Mouse (Mus musculus) megakaryocyte, embryonic 14.5 days (primary cell): Measurements from ENCODE around the gene Rhobtb1. TPM values are rescaled to one million over a fixed set of nuclear protein-coding genes. Genes with fewer than 3 reads are reported as not detected.

Experiments
- H3K27me3 ChIP-seq: replicated peaks from 2 replicates; pipeline ENCODE3; 2012; ENCODE audit warnings: inconsistent platforms
- H3K36me3 ChIP-seq: replicated peaks from 2 replicates; pipeline ENCODE3; 2012; ENCODE audit warnings: low read length, inconsistent platforms, mixed read lengths
- H3K4me1 ChIP-seq: 2 replicates; pipeline ENCODE4 v1.6.1; 2012; ENCODE audit warnings: inconsistent platforms
- H3K4me3 ChIP-seq: replicated peaks from 2 replicates; pipeline ENCODE3; 2012; ENCODE audit warnings: moderate library complexity, mild to moderate bottlenecking, inconsistent platforms
- H3K9me3 ChIP-seq: 2 replicates; pipeline ENCODE4 v1.6.1; 2012; ENCODE audit warnings: inconsistent platforms
- FLI1 ChIP-seq: IDR thresholded peaks from 2 replicates; pipeline ENCODE4 v1.6.1; 2012; ENCODE audit warnings: low read length, inconsistent platforms, mixed read lengths
- GATA1 ChIP-seq: IDR thresholded peaks from 3 replicates; pipeline ENCODE4 v1.6.1; 2012; ENCODE audit warnings: mixed read lengths, low read length, inconsistent platforms, borderline replicate concordance
- polyA plus RNA-seq: library from polyadenylated mRNA; stranded (reverse); fragments of >175 nt; gene quantifications from 2 replicates; pipeline ENCODE4 v1.2.3, GENCODE M21; 2012; ENCODE audit warnings: low replicate concordance; ENCODE audit not compliant: insufficient read depth

Rhobtb1 gene
- polyA plus RNA-seq, 1 experiment, result 3.5 TPM

DNA sequence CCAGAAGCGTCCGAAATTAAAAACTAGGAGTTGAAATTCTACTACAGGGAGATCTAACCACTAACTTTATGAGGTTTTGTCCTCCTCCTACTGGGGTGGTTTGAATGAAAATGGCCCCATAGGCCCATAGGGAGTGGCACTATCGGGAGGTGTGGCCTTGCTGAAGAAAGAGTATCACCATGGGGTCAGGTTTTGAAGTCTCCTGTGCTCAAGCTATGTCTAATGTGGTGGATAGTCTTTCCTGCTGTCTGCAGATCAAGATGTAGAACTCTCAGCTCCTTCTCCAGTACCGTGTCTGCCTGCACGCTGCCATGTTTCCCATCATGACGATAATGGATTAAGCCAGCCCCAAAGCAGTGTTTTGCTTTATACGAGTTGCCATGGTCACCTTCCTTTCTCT is 173.6 kb downstream of the Rhobtb1 start:
- H3K36me3 ChIP-seq, result no peaks in the 10 kb centered on the region
- TF ChIP-seq GATA1 (no peak), FLI1 (no peak)
- H3K9me3 ChIP-seq, result peaks cover 9% of the 10 kb centered on the region
- no peak overlapping the region for H3K4me3 ChIP-seq
- peaks cover 10% of the 10 kb centered on the region for H3K4me1 ChIP-seq
- peaks cover 14% of the 10 kb centered on the region for H3K27me3 ChIP-seq

DNA sequence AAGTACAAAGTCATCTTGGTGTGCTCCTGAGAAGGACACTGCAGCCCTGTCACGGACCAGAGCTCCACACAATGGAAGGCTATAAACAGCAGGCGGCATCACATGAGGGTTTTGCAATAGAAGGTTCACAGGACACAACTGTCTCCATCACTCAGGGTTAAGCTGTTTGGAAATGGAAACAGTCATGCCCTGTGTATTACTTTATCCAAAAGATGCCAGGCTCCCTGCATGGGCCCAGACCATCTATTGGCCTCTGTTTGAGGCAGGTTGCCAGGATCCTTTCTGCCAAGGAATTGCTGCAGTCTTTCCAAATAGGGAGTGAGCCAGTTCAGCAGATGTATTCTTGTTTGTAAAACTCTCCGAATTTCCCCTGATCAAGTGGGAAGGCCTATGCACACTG is 175.2 kb downstream of the Rhobtb1 start:
- H3K9me3 ChIP-seq, result no peaks in the 10 kb centered on the region
- no peak overlapping the region for H3K4me3 ChIP-seq
- TF ChIP-seq FLI1, result no peak
- no peak for TF ChIP-seq GATA1
- H3K4me1 ChIP-seq, result peaks cover 7% of the 10 kb centered on the region
- H3K27me3 ChIP-seq, result peaks cover 4% of the 10 kb centered on the region
- no peaks in the 10 kb centered on the region for H3K36me3 ChIP-seq

DNA sequence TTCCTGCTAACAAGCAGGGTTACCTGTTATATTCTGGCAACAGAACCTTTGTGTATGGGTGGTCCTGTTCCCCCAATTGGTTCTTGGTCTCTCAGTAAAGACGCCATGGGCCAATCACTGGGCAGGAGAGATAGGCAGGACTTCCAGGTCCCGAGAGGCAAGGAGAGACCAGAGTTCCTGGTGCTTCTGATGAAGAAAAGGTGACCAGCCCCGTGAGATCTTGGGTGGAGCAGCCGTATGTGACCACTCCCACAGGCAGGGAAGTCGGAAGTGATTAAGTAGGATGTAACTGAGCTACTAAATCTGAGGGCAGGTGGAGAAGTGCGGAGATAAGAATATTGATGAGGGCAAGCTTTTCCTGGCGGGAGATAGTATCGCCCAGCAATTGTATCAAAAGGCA is 176.1 kb downstream of the Rhobtb1 start:
- Histone ChIP-seq H3K9me3 (no peaks in the 10 kb centered on the region), H3K4me3 (no peak overlapping the region), H3K36me3 (no peaks in the 10 kb centered on the region), H3K4me1 (peaks cover 7% of the 10 kb centered on the region; the same call in 1 of the 2 replicates), H3K27me3 (no peaks in the 10 kb centered on the region)
- no peak for TF ChIP-seq FLI1
- TF ChIP-seq GATA1, result no peak

DNA sequence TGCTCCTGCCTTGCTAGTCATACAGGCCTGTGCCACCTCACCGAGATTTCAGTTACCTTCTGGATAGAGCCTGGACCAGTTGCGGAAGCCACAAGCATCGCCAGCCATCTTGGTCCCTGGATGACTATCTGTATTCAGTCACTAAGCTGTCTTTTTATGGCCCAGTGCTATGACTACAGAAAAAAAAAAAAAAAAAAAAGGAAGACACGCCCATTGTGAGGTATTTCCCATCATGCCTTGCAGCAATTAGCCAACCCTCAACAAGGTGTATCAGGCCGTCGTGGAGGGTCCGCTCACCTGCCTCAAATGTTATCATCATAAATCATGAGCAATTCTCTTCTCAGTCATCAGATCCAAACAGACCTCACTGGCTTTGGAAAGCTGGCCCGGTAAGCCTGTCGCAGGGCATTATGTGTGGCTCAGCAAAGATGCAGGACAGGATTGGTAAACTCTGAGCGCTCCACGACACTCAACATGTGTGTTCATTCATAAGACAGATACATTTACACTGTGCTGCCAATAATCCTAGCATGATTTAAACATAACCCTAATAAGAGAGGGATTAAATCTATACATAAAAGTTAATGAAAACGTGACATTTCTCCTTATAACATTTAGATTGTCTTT is 176.9 kb downstream of the Rhobtb1 start:
- peaks cover 7% of the 10 kb centered on the region; the same call in 1 of the 2 replicates for H3K4me1 ChIP-seq
- no peak overlapping the region for H3K4me3 ChIP-seq
- no peaks in the 10 kb centered on the region for H3K27me3 ChIP-seq
- TF ChIP-seq GATA1 (no peak), FLI1 (no peak)
- H3K36me3 ChIP-seq, result peaks cover 2% of the 10 kb centered on the region
- no peaks in the 10 kb centered on the region for H3K9me3 ChIP-seq

DNA sequence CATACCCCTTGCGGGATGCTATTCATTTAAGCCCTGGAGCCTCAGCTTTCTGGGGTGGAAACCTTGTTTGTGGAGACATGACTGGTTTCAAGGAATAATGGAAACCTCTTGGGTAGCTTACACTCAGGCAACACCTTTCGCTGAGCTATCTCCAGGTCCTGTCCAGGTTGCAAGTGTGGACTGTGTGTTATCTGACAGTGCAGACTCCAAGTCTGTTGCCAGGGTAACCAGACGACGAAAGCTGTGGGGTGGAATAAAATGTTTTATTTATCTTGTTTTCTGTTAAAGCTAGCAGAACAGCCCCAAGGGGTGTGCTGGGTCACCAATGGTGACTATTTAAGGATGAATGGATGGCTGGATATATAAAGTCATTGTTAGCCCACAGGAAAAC is 177.4 kb downstream of the Rhobtb1 start:
- Histone ChIP-seq H3K9me3 (no peaks in the 10 kb centered on the region), H3K4me1 (peaks cover 7% of the 10 kb centered on the region; the same call in 1 of the 2 replicates), H3K27me3 (no peaks in the 10 kb centered on the region), H3K4me3 (no peak overlapping the region), H3K36me3 (peaks cover 7% of the 10 kb centered on the region)
- TF ChIP-seq FLI1, result no peak
- no peak for TF ChIP-seq GATA1

DNA sequence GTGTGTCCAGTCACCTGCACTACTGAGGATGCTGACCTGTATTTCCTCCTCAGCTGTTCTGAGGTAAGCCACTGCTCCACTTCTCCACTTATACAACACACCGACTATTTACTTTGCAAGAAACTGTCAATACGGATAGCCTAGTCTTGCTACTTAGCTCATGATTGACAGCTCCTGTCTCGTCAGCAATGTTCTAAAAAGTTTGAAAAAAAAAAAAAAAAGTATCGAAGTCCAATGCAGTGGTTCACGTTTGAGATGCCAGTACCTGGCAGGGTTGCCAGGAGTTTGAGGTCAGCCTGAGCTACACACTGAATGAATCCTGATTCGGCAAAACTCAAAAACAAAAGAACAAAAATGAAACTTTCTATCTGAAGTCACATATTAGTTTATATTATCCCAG is 180.0 kb downstream of the Rhobtb1 start:
- Histone ChIP-seq H3K36me3 (peaks cover 33% of the 10 kb centered on the region), H3K4me3 (no peak overlapping the region), H3K9me3 (no peaks in the 10 kb centered on the region), H3K27me3 (no peaks in the 10 kb centered on the region), H3K4me1 (peaks cover 7% of the 10 kb centered on the region; the same call in 1 of the 2 replicates)
- no peak for TF ChIP-seq GATA1
- no peak for TF ChIP-seq FLI1

DNA sequence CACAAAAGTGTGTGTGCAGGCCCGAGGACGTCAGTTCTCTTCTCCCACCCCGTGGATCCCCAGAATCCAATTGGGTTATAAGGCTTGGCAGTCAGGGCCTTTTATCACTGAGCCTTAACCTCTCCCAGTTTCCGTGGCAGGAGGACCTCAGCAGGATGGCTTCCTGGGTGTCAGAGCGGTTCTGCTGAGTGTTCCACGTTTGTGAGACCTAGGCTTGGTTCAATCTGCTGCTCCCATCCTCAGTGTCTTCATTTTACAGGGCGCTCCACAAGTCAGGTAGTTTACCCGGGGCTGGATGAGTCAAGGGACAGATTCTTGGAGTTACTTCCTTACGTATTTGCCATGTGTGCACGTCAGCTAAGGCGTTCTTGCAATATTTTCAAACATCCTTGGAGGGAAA is 182.0 kb downstream of the Rhobtb1 start:
- Histone ChIP-seq H3K4me1 (peaks cover 7% of the 10 kb centered on the region; the same call in 1 of the 2 replicates), H3K27me3 (no peaks in the 10 kb centered on the region), H3K36me3 (peaks cover 53% of the 10 kb centered on the region), H3K9me3 (no peaks in the 10 kb centered on the region), H3K4me3 (no peak overlapping the region)
- TF ChIP-seq GATA1 (no peak), FLI1 (no peak)

DNA sequence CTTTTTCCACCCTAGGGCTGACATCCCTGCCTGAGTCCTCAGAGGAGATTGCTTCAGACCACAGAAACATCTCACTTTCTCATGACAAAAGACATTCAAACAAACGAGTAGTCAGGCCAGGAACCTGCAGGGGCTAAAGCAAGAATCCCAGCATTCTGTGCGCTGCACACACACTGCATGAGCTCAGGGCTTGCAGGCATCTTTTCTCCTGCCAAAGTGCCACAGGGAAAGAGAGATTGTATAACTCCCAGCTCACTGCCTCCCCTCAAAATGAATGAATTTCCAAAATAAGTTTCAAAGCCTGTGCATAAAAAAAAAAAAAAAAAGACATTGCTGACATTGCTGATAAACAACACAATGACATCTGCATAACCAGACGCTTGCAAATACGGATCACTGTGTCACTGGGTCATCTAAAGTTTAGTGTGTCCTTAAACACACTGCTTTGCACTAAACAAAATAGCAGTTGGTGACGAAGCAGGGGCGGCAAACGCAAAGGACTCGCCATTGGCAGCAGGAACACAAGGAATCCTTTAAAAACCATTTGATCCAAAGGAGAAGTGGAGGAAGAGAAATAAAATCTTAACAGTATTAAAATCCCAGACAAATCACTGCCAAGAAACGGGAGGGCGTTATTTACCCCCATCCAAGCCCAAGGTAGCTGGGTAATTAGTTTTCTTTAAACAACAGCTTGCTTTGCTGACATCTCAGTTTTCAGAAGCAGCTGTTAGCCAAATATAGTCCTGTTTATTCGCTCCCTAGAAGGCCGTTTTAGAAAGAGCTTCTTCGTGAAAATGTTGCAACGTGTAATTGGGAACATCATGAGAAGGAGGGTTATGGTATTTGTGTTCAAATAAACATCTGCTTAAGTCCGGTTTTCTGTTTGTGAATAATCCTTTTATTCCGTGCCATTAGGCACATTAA is 183.3 kb downstream of the Rhobtb1 start:
- Histone ChIP-seq H3K4me3 (no peak overlapping the region), H3K9me3 (no peaks in the 10 kb centered on the region), H3K27me3 (no peaks in the 10 kb centered on the region), H3K4me1 (no peaks in the 10 kb centered on the region), H3K36me3 (peaks cover 66% of the 10 kb centered on the region)
- TF ChIP-seq GATA1, result no peak
- no peak for TF ChIP-seq FLI1

DNA sequence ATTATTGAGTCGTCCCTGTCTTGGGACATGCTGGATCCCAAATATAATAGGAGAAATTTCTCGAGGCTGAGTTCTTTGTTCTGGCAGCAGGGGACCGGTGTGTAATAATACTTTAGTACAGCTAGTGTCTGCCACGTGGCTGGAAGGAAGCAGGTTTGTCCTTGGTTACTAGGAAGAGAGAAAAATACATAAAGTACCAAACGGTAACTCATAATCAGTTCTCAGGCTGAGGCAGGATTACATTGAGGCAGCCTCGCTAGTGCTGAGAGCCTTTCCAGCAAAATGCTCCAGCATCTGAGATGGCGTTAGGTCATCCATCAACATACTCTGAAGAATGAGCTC is 183.9 kb downstream of the Rhobtb1 start:
- TF ChIP-seq FLI1, result no peak
- no peak for TF ChIP-seq GATA1
- H3K4me1 ChIP-seq, result no peaks in the 10 kb centered on the region

DNA sequence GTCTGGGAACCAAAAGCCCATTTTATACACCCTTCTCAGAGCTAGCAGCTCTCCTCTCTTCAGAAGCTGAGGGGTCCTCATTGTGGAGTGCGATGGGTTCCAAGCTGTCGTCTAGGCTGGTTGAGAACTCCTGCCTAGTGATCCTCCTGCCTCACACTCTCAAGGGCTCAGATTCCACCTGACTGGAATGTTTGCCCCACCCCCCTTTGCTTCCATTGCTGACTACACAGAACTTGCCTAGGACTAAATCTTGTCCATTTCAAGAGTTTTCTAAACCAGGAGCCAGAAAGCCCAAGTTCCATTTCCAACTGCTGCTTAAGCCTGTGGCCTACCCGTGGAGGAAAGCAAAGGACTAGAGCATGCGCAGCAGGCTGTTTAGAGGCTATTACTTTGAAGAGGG is 184.4 kb downstream of the Rhobtb1 start:
- H3K9me3 ChIP-seq, result no peaks in the 10 kb centered on the region
- no peak overlapping the region for H3K4me3 ChIP-seq
- peaks cover 77% of the 10 kb centered on the region for H3K36me3 ChIP-seq
- TF ChIP-seq FLI1 (no peak), GATA1 (no peak)
- H3K4me1 ChIP-seq, result no peaks in the 10 kb centered on the region
- H3K27me3 ChIP-seq, result no peaks in the 10 kb centered on the region

More for the DNA sequence above, 183.9 kb downstream of the Rhobtb1 start:
- no peak overlapping the region for H3K4me3 ChIP-seq
- peaks cover 72% of the 10 kb centered on the region for H3K36me3 ChIP-seq
- no peaks in the 10 kb centered on the region for H3K27me3 ChIP-seq
- H3K9me3 ChIP-seq, result no peaks in the 10 kb centered on the region
